Mouse (Mus musculus): ENCODE data around the gene Tnfrsf1b. TPM values are rescaled to one million over a fixed set of nuclear protein-coding genes. Genes with fewer than 3 reads are reported as not detected.

The Tnfrsf1b gene
- total RNA-seq (2021), result 1 to 10 TPM; 6.0 to 8.1 TPM

- peak; percentile 79 to 83 for DNase-seq
- intact Hi-C loops (cut with DNase I), result loop anchor here (1.0 to 5.0 kb wide), 3 partner anchors 26 to 41 kb away; no protein-coding TSS in a partner anchor
Measured at GRCm38 (mm10) chr4:145246173-145247011, at the start of gene Tnfrsf1b. Gene Tnfrsf1b, minus strand, starts transcription at chr4:145246870.

GRCm38 (mm10) chr4:145295589-145296300 lies 49.1 kb upstream of the Tnfrsf1b start:
- intact Hi-C loops (cut with DNase I), result loop anchor here (1.0 to 2.0 kb wide), 2 partner anchors 139 to 531 kb away; no protein-coding TSS in a partner anchor
- DNase-seq, result peak; percentile 61 to 76

- no peak for DNase-seq
- intact Hi-C loops (cut with DNase I), result loop anchor here (2.0 kb wide), 1 partner anchor 530 kb away; no protein-coding TSS in a partner anchor
Measured at GRCm38 (mm10) chr4:145294588-145294987, 47.9 kb upstream of the Tnfrsf1b start.

- intact Hi-C loops (cut with DNase I), result loop anchor here (1.0 to 5.0 kb wide), 3 partner anchors 39 to 130 kb away; partner anchors contain the start of gene Tnfrsf1b
- DNase-seq, result peak; percentile 79 to 81
Measured at GRCm38 (mm10) chr4:145286369-145287120, 39.9 kb upstream of the Tnfrsf1b start.

GRCm38 (mm10) chr4:145284675-145285074 lies 38.0 kb upstream of the Tnfrsf1b start:
- intact Hi-C loops (cut with DNase I), result loop anchor here (5.0 kb wide), 2 partner anchors 37 to 392 kb away; partner anchors contain the start of genes Dhrs3 and Tnfrsf1b
- DNase-seq, result no peak

- no peak for DNase-seq
- intact Hi-C loops (cut with DNase I), result loop anchor here (5.0 kb wide), 1 partner anchor 391 kb away; the partner anchor contains the start of gene Dhrs3
Measured at GRCm38 (mm10) chr4:145283441-145283840, 36.8 kb upstream of the Tnfrsf1b start.

- no peak for DNase-seq
- intact Hi-C loops (cut with DNase I), result loop anchor here (5.0 kb wide), 1 partner anchor 389 kb away; the partner anchor contains the start of gene Dhrs3
Measured at GRCm38 (mm10) chr4:145280966-145281365, 34.3 kb upstream of the Tnfrsf1b start.

- DNase-seq, result no peak
- intact Hi-C loops (cut with DNase I), result no loop called here
Measured at GRCm38 (mm10) chr4:145278724-145279370, 32.2 kb upstream of the Tnfrsf1b start.

- DNase-seq, result no peak
- intact Hi-C loops (cut with DNase I), result no loop called here
Measured at GRCm38 (mm10) chr4:145278231-145278630, 31.6 kb upstream of the Tnfrsf1b start.

- DNase-seq, result no peak
- intact Hi-C loops (cut with DNase I), result no loop called here
Measured at GRCm38 (mm10) chr4:145276368-145277249, 29.9 kb upstream of the Tnfrsf1b start.

- no peak for DNase-seq
- intact Hi-C loops (cut with DNase I), result no loop called here
Measured at GRCm38 (mm10) chr4:145274887-145275286, 28.2 kb upstream of the Tnfrsf1b start.

- DNase-seq, result no peak
- intact Hi-C loops (cut with DNase I), result loop anchor here (2.0 kb wide), 1 partner anchor 27 kb away; the partner anchor contains the start of gene Tnfrsf1b
Measured at GRCm38 (mm10) chr4:145273923-145274322, 27.3 kb upstream of the Tnfrsf1b start.

- peak; percentile 34 to 47 for DNase-seq
- intact Hi-C loops (cut with DNase I), result loop anchor here (2.0 kb wide), 1 partner anchor 26 kb away; the partner anchor contains the start of gene Tnfrsf1b
Measured at GRCm38 (mm10) chr4:145272763-145273162, 26.1 kb upstream of the Tnfrsf1b start.

GRCm38 (mm10) chr4:145271634-145272033 lies 25.0 kb upstream of the Tnfrsf1b start:
- no peak for DNase-seq
- intact Hi-C loops (cut with DNase I), result loop anchor here (2.0 kb wide), 1 partner anchor 25 kb away; the partner anchor contains the start of gene Tnfrsf1b

GRCm38 (mm10) chr4:145270136-145270535 lies 23.5 kb upstream of the Tnfrsf1b start:
- intact Hi-C loops (cut with DNase I), result no loop called here
- no peak for DNase-seq

- peak in 1 of 2 experiments; percentile 22 for DNase-seq
- intact Hi-C loops (cut with DNase I), result no loop called here
Measured at GRCm38 (mm10) chr4:145267631-145268110, 21.0 kb upstream of the Tnfrsf1b start.

- no peak for DNase-seq
- intact Hi-C loops (cut with DNase I), result no loop called here
Measured at GRCm38 (mm10) chr4:145266505-145266904, 19.8 kb upstream of the Tnfrsf1b start.

- intact Hi-C loops (cut with DNase I), result no loop called here
Measured at GRCm38 (mm10) chr4:145264761-145265160, 18.1 kb upstream of the Tnfrsf1b start.

More at GRCm38 (mm10) chr4:145264761-145265160, 18.1 kb upstream of the Tnfrsf1b start:
- no peak for DNase-seq

Data from heart, postnatal 36 days (tissue).